Mouse (Mus musculus) neural tube, embryonic 11.5 days (tissue): ENCODE data around the gene Qrich2. TPM values are rescaled to one million over a fixed set of nuclear protein-coding genes. Genes with fewer than 3 reads are reported as not detected.

ENCODE experiments used
- ATAC-seq: fragments of 200-750 bp; cut with Nextera tagmentation; 2 replicates; pipeline ENCODE4 v1.8.0; 2017; ENCODE audit warnings: moderate number of reproducible peaks, mild to moderate bottlenecking, moderate TSS enrichment, moderate library complexity; ENCODE audit not compliant: insufficient read depth, low FRiP score, low TSS enrichment
- DNase-seq: peaks from one replicate; pipeline ENCODE4 v3.0.0-alpha.2; 2015; ENCODE audit warnings: low spot score
- H3K27ac ChIP-seq: fragments of 300-500 bp; sonication (generic); 2 replicates; pipeline ENCODE4 v1.5.1; 2014; ENCODE audit warnings: low read depth, mild to moderate bottlenecking, low read length
- H3K27me3 ChIP-seq: fragments of 300-500 bp; sonication (generic); 2 replicates; pipeline ENCODE4 v1.6.1; 2014; ENCODE audit warnings: mild to moderate bottlenecking, low read length, mixed read lengths; ENCODE audit not compliant: control insufficient read depth, insufficient read depth
- H3K36me3 ChIP-seq: fragments of 300-500 bp; sonication (generic); 2 replicates; pipeline ENCODE4 v1.6.1; 2014; ENCODE audit warnings: mild to moderate bottlenecking, low read length, moderate library complexity, mixed read lengths; ENCODE audit not compliant: control insufficient read depth, insufficient read depth
- H3K4me1 ChIP-seq: fragments of 300-500 bp; sonication (generic); 2 replicates; pipeline ENCODE4 v1.6.1; 2014; ENCODE audit warnings: low read length, mixed read lengths; ENCODE audit not compliant: control insufficient read depth, insufficient read depth
- H3K4me2 ChIP-seq: fragments of 300-500 bp; sonication (generic); 2 replicates; pipeline ENCODE4 v1.6.1; 2014; ENCODE audit warnings: low read depth, mild to moderate bottlenecking, moderate library complexity
- H3K4me3 ChIP-seq: fragments of 300-500 bp; sonication (generic); 2 replicates; pipeline ENCODE4 v1.5.1; 2014; ENCODE audit warnings: low read depth, low read length
- H3K9ac ChIP-seq: fragments of 300-500 bp; sonication (generic); 2 replicates; pipeline ENCODE4 v1.6.1; 2014; ENCODE audit warnings: mild to moderate bottlenecking, low read length
- H3K9me3 ChIP-seq: fragments of 300-500 bp; sonication (generic); 2 replicates; pipeline ENCODE4 v1.6.1; 2016; ENCODE audit warnings: low read length; ENCODE audit not compliant: control insufficient read depth
- WGBS: fragments of 180-500 bp; shearing (Covaris S2); extraction: QIAGEN DNeasy Blood & Tissue Kit; methylation state at CpG from one replicate; pipeline ENCODE4 v1.1.7; 2014; 5-methylcytosine and 5-hydroxymethylcytosine counted together
- polyA plus RNA-seq: library from polyadenylated mRNA; unstranded; fragments of >200 nt; fragmentation: Nextera tagmentation; extraction: Ambion mirVana; gene quantifications from 2 replicates; pipeline ENCODE4 v1.2.1, GENCODE M21; 2014

Qrich2 gene
- polyA plus RNA-seq, 1 experiment from 2014 or later = 0.40 TPM

DNA sequence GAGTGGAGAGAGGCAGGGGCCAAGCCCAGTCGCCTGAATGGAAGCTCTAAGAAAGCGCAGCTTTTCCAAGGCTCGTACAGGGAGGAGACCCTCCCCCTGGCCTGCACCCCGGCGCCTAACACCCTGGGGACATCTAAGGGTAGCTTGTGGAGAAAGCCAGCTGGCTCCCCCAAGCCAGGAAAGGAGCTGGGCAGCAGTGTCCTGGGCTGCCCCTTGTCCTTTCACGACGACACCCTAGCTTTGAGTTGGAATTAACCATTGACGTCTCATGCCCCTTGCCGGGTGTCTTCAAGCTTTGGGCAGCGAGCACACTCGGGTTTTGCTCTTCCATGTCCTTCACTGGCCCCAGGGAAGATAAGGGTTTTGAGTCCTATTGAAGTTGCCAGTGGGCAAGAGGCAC is 28.5 kb downstream of the Qrich2 start:
- Histone ChIP-seq H3K9ac (no peak overlapping the region), H3K9me3 (no peaks in the 10 kb centered on the region), H3K4me3 (no peak overlapping the region), H3K4me1 (peaks cover 11% of the 10 kb centered on the region), H3K27me3 (no peaks in the 10 kb centered on the region), H3K36me3 (peaks cover 11% of the 10 kb centered on the region), H3K4me2 (no peak overlapping the region), H3K27ac (no peak overlapping the region; the same call in 1 of the 2 replicates)
- WGBS = 85% methylated on average over 11 of the region's 11 CpGs
- no peak for DNase-seq
- no peak for ATAC-seq

GRCm38 (mm10) chr11:116436725-116437331 is 29.2 kb downstream of the Qrich2 start:
- peak overlapping the region; percentile 15; the same call in 1 of the 2 replicates for H3K4me2 ChIP-seq

DNA sequence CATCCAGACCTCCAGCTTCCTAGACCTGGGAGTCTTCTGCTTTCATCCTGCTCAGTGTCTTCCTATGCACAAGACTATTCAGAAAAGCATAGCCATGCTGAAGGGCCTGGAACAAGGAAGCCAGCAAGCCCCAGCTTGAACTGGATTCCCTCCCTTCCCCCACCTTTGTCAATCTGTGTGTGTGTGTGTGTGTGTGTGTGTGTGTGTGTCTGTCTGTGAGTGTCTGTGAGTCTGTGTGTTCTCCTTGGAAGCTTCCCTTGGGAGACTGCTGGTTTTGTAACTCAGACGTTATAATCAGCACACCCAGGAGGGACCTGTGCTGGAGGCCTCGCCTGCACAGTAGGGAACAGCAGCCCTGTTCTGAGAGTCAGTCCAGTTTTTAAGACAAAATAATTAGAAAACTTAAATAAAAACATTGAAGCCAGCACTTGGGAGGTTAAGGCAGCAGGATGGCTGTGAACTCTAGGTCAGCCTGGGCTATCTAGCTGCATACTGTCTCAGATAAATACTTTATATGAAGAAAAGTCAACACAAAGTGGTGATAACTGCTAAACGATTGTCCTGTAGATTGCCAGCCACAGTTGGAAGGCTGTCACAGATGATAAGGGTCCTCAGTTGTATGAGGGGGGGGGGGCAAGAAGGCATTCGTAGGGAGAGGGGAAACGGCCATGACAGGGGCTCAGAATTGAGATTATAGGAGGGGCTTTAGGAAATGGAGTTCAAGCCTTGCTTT is 29.9 kb downstream of the Qrich2 start:
- WGBS = 81% methylated on average over 5 of the region's 5 CpGs
- peak overlapping the region; percentile 95; the same call in 1 of the 2 replicates for H3K4me3 ChIP-seq
- H3K36me3 ChIP-seq = peaks cover 11% of the 10 kb centered on the region
- H3K4me1 ChIP-seq = peaks cover 11% of the 10 kb centered on the region
- H3K27me3 ChIP-seq = no peaks in the 10 kb centered on the region
- no peak overlapping the region for H3K9ac ChIP-seq
- H3K9me3 ChIP-seq = no peaks in the 10 kb centered on the region
- no peak overlapping the region for H3K27ac ChIP-seq
- peak overlapping the region; percentile 69 for H3K4me2 ChIP-seq
- ATAC-seq (no peak), DNase-seq (no peak)

More at GRCm38 (mm10) chr11:116436725-116437331, 29.2 kb downstream of the Qrich2 start:
- no peak overlapping the region for H3K4me3 ChIP-seq
- no peaks in the 10 kb centered on the region for H3K27me3 ChIP-seq
- no peak overlapping the region for H3K9ac ChIP-seq
- ATAC-seq (no peak), DNase-seq (no peak)
- 67% methylated on average over 4 of the region's 4 CpGs for WGBS
- H3K9me3 ChIP-seq = no peaks in the 10 kb centered on the region
- H3K36me3 ChIP-seq = peaks cover 11% of the 10 kb centered on the region
- H3K4me1 ChIP-seq = peaks cover 11% of the 10 kb centered on the region
- no peak overlapping the region for H3K27ac ChIP-seq

GRCm38 (mm10) chr11:116434967-116435752 is 30.9 kb downstream of the Qrich2 start:
- peaks cover 11% of the 10 kb centered on the region for H3K4me1 ChIP-seq
- peak overlapping the region; percentile 69 for H3K4me2 ChIP-seq
- DNase-seq (peak; percentile 34), ATAC-seq (no peak)
- H3K9me3 ChIP-seq = no peaks in the 10 kb centered on the region
- H3K36me3 ChIP-seq = peaks cover 11% of the 10 kb centered on the region
- peak overlapping the region; percentile 95 for H3K4me3 ChIP-seq
- H3K27me3 ChIP-seq = no peaks in the 10 kb centered on the region
- H3K27ac ChIP-seq = peak overlapping the region; percentile 88
- WGBS = 57% methylated on average over 12 of the region's 12 CpGs
- H3K9ac ChIP-seq = peak overlapping the region; percentile 93

- Histone ChIP-seq H3K4me2 (peak overlapping the region; percentile 69), H3K4me1 (peaks cover 11% of the 10 kb centered on the region), H3K27ac (peak overlapping the region; percentile 88), H3K9me3 (no peaks in the 10 kb centered on the region), H3K4me3 (peak overlapping the region; percentile 95), H3K36me3 (peaks cover 11% of the 10 kb centered on the region), H3K9ac (peak overlapping the region; percentile 93), H3K27me3 (no peaks in the 10 kb centered on the region)
- under 1% methylated on average over 37 of the region's 67 CpGs for WGBS
- peak; percentile 25 for ATAC-seq
- peak; percentile 71 for DNase-seq
Observed at GRCm38 (mm10) chr11:116434287-116434966, 31.6 kb downstream of the Qrich2 start.

GRCm38 (mm10) chr11:116433356-116434286 is 32.4 kb downstream of the Qrich2 start, which contains the start of gene Ubald2:
Gene Ubald2 (plus strand): TSS chr11:116434094.
- Histone ChIP-seq H3K9ac (peak within 1 kb of the TSS; percentile 93), H3K4me3 (peak within 1 kb of the TSS; percentile 95), H3K27me3 (no peaks in the 10 kb centered on the region), H3K4me2 (peak within 1 kb of the TSS; percentile 69), H3K4me1 (peaks cover 11% of the 10 kb centered on the region), H3K27ac (peak within 1 kb of the TSS; percentile 88), H3K36me3 (peaks cover 8% of the 10 kb centered on the region; the same call in 1 of the 2 replicates), H3K9me3 (no peaks in the 10 kb centered on the region)
- 2% methylated on average over 62 of the region's 66 CpGs for WGBS
- ATAC-seq (peak; percentile 97), DNase-seq (peak; percentile 100)

GRCm38 (mm10) chr11:116432593-116433355 is 33.3 kb downstream of the Qrich2 start:
- DNase-seq = no peak
- Histone ChIP-seq H3K4me2 (no peak overlapping the region), H3K36me3 (peaks cover 8% of the 10 kb centered on the region; the same call in 1 of the 2 replicates), H3K27ac (no peak overlapping the region), H3K9ac (no peak overlapping the region), H3K9me3 (no peaks in the 10 kb centered on the region), H3K4me3 (no peak overlapping the region), H3K27me3 (no peaks in the 10 kb centered on the region), H3K4me1 (peaks cover 11% of the 10 kb centered on the region)
- 69% methylated on average over 8 of the region's 8 CpGs for WGBS
- ATAC-seq = no peak
